Comparison of ENCODE assay signal across 9 mouse cellular contexts in the genomic region with DNA sequence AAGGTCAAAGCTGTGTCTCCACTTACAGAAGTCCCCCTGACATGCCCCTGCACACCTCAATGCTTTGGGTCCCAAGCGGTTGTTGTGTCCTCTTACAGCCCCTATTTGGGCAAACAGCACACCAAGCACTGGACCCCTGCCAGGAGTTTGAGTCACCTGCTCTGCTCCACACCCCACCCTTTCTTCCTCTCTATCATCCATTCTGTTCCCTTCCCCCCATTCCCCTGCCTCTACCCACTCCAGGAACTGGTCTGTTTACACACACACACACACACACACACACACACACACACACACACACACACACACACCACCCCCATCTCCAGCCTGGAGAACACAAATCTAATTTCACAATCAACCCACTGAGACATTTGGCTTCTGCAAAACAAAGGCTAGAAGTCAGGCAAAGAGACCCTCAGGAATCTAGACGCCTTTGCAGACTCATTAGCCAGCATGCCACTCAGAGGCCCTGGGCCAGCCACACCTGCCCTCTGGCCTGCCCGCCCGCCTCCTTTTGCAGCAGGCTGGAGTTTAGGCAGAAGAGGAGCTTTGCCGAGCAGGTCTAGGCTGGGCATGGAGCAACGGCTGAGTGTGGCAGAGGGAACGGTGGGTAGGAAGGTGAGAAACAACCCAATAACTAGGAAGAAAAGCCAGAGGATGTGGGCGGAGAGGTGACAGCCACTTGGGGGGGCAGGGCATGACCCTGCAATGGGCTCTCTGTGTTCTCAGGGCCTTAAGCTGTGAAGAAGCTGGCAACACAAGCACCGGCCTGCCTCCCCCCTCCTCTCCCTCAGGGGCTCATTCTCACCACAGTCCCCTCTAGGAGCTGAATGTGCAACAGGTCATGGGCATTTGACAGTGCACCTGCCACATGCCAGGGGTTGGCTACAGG. TPM values are rescaled to one million over a fixed set of nuclear protein-coding genes. Genes with fewer than 3 reads are reported as not detected.
DNase-seq lines count a peak whose midpoint lies in the region; ATAC-seq and TF ChIP-seq lines count a peak whose summit lies in the region.
"Had no signal": no experiment of that assay in that cellular context is flagged by ENCODE, and none has a peak within 500 bp of the region (broad histone marks: within the 10 kb centered on the region; RNA-seq: fewer than 3 reads in every experiment).

No protein-coding gene starts in this region.

- TF ChIP-seq POLR2A in cerebellum, adult 2 months (IDR thresholded peaks at IDR 0.05; ENCODE audit: borderline replicate concordance, insufficient read depth, low read length): no peak
- TF ChIP-seq POLR2A in small intestine, adult 2 months (IDR thresholded peaks at IDR 0.05; ENCODE audit: low read depth, low read length): no peak

- 0 out of 2 replicates have a peak overlapping the region, but pooled peaks have one; percentile 5 for H3K9ac ChIP-seq in liver, embryonic 16.5 days (ENCODE audit: low read depth, low read length)
- peak overlapping the region; percentile 43; the same call in 1 of the 2 replicates for H3K9ac ChIP-seq in hindbrain, embryonic 13.5 days
- H3K9ac ChIP-seq: liver, embryonic 14.5 days had no signal

- H3K27ac ChIP-seq in cerebellum, adult 2 months (ENCODE audit: insufficient read depth, low read length): no peak overlapping the region
- H3K27ac ChIP-seq in liver, embryonic 16.5 days (ENCODE audit: low read length): peak overlapping the region; percentile 31; the same call in 1 of the 2 replicates
- H3K27ac ChIP-seq in hindbrain, embryonic 13.5 days: no peak overlapping the region; the same call in 1 of the 2 replicates
- H3K27ac ChIP-seq in small intestine, adult 2 months (ENCODE audit: insufficient read depth, low read depth, low read length): no peak overlapping the region
- H3K27ac ChIP-seq: liver, embryonic 14.5 days had no signal

- no peak for ATAC-seq in liver, embryonic 16.5 days (ENCODE audit: low read depth)
- no peak for ATAC-seq in hindbrain, embryonic 13.5 days (ENCODE audit: low FRiP score)

- H3K4me1 ChIP-seq in cerebellum, adult 2 months (ENCODE audit: control insufficient read depth, insufficient read depth, low read length): peaks cover 37% of the 10 kb centered on the region
- peaks cover 20% of the 10 kb centered on the region for H3K4me1 ChIP-seq in liver, embryonic 16.5 days (ENCODE audit: control insufficient read depth, low read depth, low read length)
- H3K4me1 ChIP-seq in hindbrain, embryonic 13.5 days (replicated peaks): peaks cover 41% of the 10 kb centered on the region
- peaks cover 6% of the 10 kb centered on the region for H3K4me1 ChIP-seq in small intestine, adult 2 months (ENCODE audit: control insufficient read depth, insufficient read depth, insufficient read length, low read length)

- H3K4me3 ChIP-seq in cerebellum, adult 2 months (replicated peaks; ENCODE audit: insufficient read depth, low read depth, low read length): peak overlapping the region; percentile 20
- no peak overlapping the region for H3K4me3 ChIP-seq in liver, embryonic 16.5 days (ENCODE audit: low read depth, low read length)
- H3K4me3 ChIP-seq in hindbrain, embryonic 13.5 days: no peak overlapping the region
- peak overlapping the region; percentile 4 for H3K4me3 ChIP-seq in small intestine, adult 2 months (ENCODE audit: low read depth, low read length)

- DNase-seq in cerebellum, adult 2 months: peak; percentile 68 to 74
- DNase-seq in cerebellum, adult 11 months: no peak
- no peak for DNase-seq in liver
- DNase-seq in layer of hippocampus, postnatal 14 days (ENCODE audit: low spot score in 2 of 2): no peak
- no peak for DNase-seq in frontal cortex, postnatal 36 days (ENCODE audit: low spot score in 2 of 2)

- TF ChIP-seq CTCF in cerebellum, adult 2 months (IDR thresholded peaks at IDR 0.05; ENCODE audit: borderline replicate concordance, insufficient read depth, low read depth, low read length): no peak
- no peak for TF ChIP-seq CTCF in small intestine, adult 2 months (IDR thresholded peaks at IDR 0.05; ENCODE audit: extremely low read depth, insufficient read length, insufficient replicate concordance, low read depth, low read length)

- peaks cover 5% of the 10 kb centered on the region for H3K9me3 ChIP-seq in liver, embryonic 16.5 days (replicated peaks; ENCODE audit: control insufficient read depth, low read length)
- peaks cover 8% of the 10 kb centered on the region for H3K9me3 ChIP-seq in hindbrain, embryonic 13.5 days

- WGBS in cerebellum, adult 2 months: 37% methylated on average over 9 of the region's 9 CpGs
- 66% methylated on average over 9 of the region's 9 CpGs for WGBS in liver, embryonic 16.5 days (ENCODE audit: insufficient replicate concordance)
- WGBS in hindbrain, embryonic 13.5 days: 70% methylated on average over 9 of the region's 9 CpGs
- WGBS in small intestine, adult 2 months: 38% methylated on average over 9 of the region's 9 CpGs

- peaks cover 5% of the 10 kb centered on the region for H3K36me3 ChIP-seq in liver, embryonic 16.5 days (ENCODE audit: control insufficient read depth, insufficient read depth)
- H3K36me3 ChIP-seq in hindbrain, embryonic 13.5 days: peaks cover 67% of the 10 kb centered on the region
- H3K36me3 ChIP-seq in small intestine, adult 2 months (ENCODE audit: control insufficient read depth, insufficient read depth, low read length): no peaks in the 10 kb centered on the region

- 0 out of 2 replicates have a peak overlapping the region, but pooled peaks have one; percentile 6 for H3K4me2 ChIP-seq in liver, embryonic 16.5 days (ENCODE audit: low read depth, low read length)
- H3K4me2 ChIP-seq in hindbrain, embryonic 13.5 days: no peak overlapping the region

- H3K27me3 ChIP-seq in cerebellum, adult 2 months (ENCODE audit: control insufficient read depth, insufficient read depth, low read length): no peaks in the 10 kb centered on the region
- H3K27me3 ChIP-seq in liver, embryonic 16.5 days (ENCODE audit: control insufficient read depth, insufficient read depth, low read depth, low read length): no peaks in the 10 kb centered on the region
- H3K27me3 ChIP-seq in hindbrain, embryonic 13.5 days: no peaks in the 10 kb centered on the region
- peaks cover 4% of the 10 kb centered on the region; the same call in 1 of the 2 replicates for H3K27me3 ChIP-seq in small intestine, adult 2 months (ENCODE audit: control insufficient read depth, insufficient read depth, low read length)

RNA-seq across cellular contexts. Expression of a gene that starts 4.9 kb away (rescaled TPM):
- polyA plus RNA-seq in cerebellum, adult 2 months (2012; rRNA removed): 37.8 and 43.1 TPM in 2 replicates
- 1.3 TPM in 2 replicates for polyA plus RNA-seq in liver, embryonic 16.5 days (2015; fragmentation: Nextera tagmentation; extraction: Ambion mirVana)
- polyA plus RNA-seq in hindbrain, embryonic 13.5 days (2015; fragmentation: Nextera tagmentation; extraction: Ambion mirVana): 9.5 and 11.0 TPM in 2 replicates
- 4.5 and 4.8 TPM in 2 replicates for polyA plus RNA-seq in small intestine, adult 2 months (2012; rRNA removed)
- total RNA-seq in layer of hippocampus, postnatal 14 days (2021): 10 to 100 TPM; 16.6 to 18.0 TPM

RNA-seq across cellular contexts. Expression of a gene that starts 11.9 kb away (rescaled TPM):
- 146 and 148 TPM in 2 replicates for polyA plus RNA-seq in cerebellum, adult 2 months (2012; rRNA removed)
- polyA plus RNA-seq in liver, embryonic 16.5 days (2015; fragmentation: Nextera tagmentation; extraction: Ambion mirVana): 36.2 and 36.4 TPM in 2 replicates
- polyA plus RNA-seq in hindbrain, embryonic 13.5 days (2015; fragmentation: Nextera tagmentation; extraction: Ambion mirVana): 160 and 163 TPM in 2 replicates
- polyA plus RNA-seq in small intestine, adult 2 months (2012; rRNA removed): 39.4 and 55.7 TPM in 2 replicates
- 10 to 100 TPM; 73.0 to 77.8 TPM for total RNA-seq in layer of hippocampus, postnatal 14 days (2021)

RNA-seq across cellular contexts. Expression of a gene that starts 36.3 kb away (rescaled TPM):
- polyA plus RNA-seq in cerebellum, adult 2 months (2012; rRNA removed): 0.24 and 0.65 TPM in 2 replicates
- 13.7 and 16.5 TPM in 2 replicates for polyA plus RNA-seq in liver, embryonic 16.5 days (2015; fragmentation: Nextera tagmentation; extraction: Ambion mirVana)
- 2.6 and 2.8 TPM in 2 replicates for polyA plus RNA-seq in hindbrain, embryonic 13.5 days (2015; fragmentation: Nextera tagmentation; extraction: Ambion mirVana)
- polyA plus RNA-seq in small intestine, adult 2 months (2012; rRNA removed): 0.08 and 0.44 TPM in 2 replicates
- under 1 TPM; 0.31 to 0.69 TPM for total RNA-seq in layer of hippocampus, postnatal 14 days (2021)

RNA-seq across cellular contexts. Expression of a gene that starts 50.6 kb away (rescaled TPM):
- polyA plus RNA-seq in cerebellum, adult 2 months (2012; rRNA removed): 86.0 and 99.2 TPM in 2 replicates
- 8.4 and 8.8 TPM in 2 replicates for polyA plus RNA-seq in liver, embryonic 16.5 days (2015; fragmentation: Nextera tagmentation; extraction: Ambion mirVana)
- polyA plus RNA-seq in hindbrain, embryonic 13.5 days (2015; fragmentation: Nextera tagmentation; extraction: Ambion mirVana): 20.2 and 21.5 TPM in 2 replicates
- 31.2 and 45.7 TPM in 2 replicates for polyA plus RNA-seq in small intestine, adult 2 months (2012; rRNA removed)
- 10 to 100 TPM; 47.7 to 54.8 TPM for total RNA-seq in layer of hippocampus, postnatal 14 days (2021)

Comparison
In these comparisons a context has a peak if more than half of its experiments do, and no peak if none do; other contexts are left out.
1. DNase-seq: peak in cerebellum, adult 2 months (2 of 2); none in cerebellum, adult 11 months (single experiment), liver (single experiment), layer of hippocampus, postnatal 14 days (0 of 2) and frontal cortex, postnatal 36 days (0 of 2).
2. H3K4me3 ChIP-seq: peak in cerebellum, adult 2 months (single experiment) and small intestine, adult 2 months (single experiment); none in liver, embryonic 16.5 days (single experiment) and hindbrain, embryonic 13.5 days (single experiment).